Mouse (Mus musculus) lung, embryonic 15.5 days (tissue): Measurements from ENCODE around the gene Il1rl2. TPM values are rescaled to one million over a fixed set of nuclear protein-coding genes. Genes with fewer than 3 reads are reported as not detected.

ENCODE experiments used
- ATAC-seq: fragments of 200-750 bp; cut with Nextera tagmentation; 2 replicates; pipeline ENCODE4 v1.8.0; 2017; ENCODE audit warnings: moderate number of reproducible peaks, borderline replicate concordance; ENCODE audit not compliant: low FRiP score, low TSS enrichment; ENCODE audit errors: extremely low read depth
- H3K27ac ChIP-seq: fragments of 300-500 bp; sonication (generic); 2 replicates; pipeline ENCODE4 v1.5.1; 2015; ENCODE audit warnings: moderate library complexity, mild to moderate bottlenecking, inconsistent platforms
- H3K27me3 ChIP-seq: fragments of 300-500 bp; sonication (generic); 2 replicates; pipeline ENCODE4 v1.6.1; 2015; ENCODE audit warnings: inconsistent platforms
- H3K36me3 ChIP-seq: fragments of 300-500 bp; sonication (generic); 2 replicates; pipeline ENCODE4 v1.6.1; 2015; ENCODE audit warnings: inconsistent platforms
- H3K4me1 ChIP-seq: fragments of 300-500 bp; sonication (generic); 2 replicates; pipeline ENCODE4 v1.6.1; 2015; ENCODE audit warnings: inconsistent platforms
- H3K4me2 ChIP-seq: fragments of 300-500 bp; sonication (generic); 2 replicates; pipeline ENCODE4 v1.6.1; 2015; ENCODE audit warnings: inconsistent platforms, mild to moderate bottlenecking, moderate library complexity
- H3K4me3 ChIP-seq: fragments of 300-500 bp; sonication (generic); 2 replicates; pipeline ENCODE4 v1.5.1; 2015; ENCODE audit warnings: mild to moderate bottlenecking, inconsistent platforms
- H3K9ac ChIP-seq: fragments of 300-500 bp; sonication (generic); 2 replicates; pipeline ENCODE4 v1.6.1; 2015; ENCODE audit warnings: inconsistent platforms
- H3K9me3 ChIP-seq: fragments of 300-500 bp; sonication (generic); 2 replicates; pipeline ENCODE4 v1.6.1; 2016; ENCODE audit warnings: inconsistent platforms
- WGBS: fragments of 180-500 bp; shearing (Covaris S2); methylation state at CpG from one replicate; pipeline ENCODE4 v1.1.7; 2015; 5-methylcytosine and 5-hydroxymethylcytosine counted together
- polyA plus RNA-seq: library from polyadenylated mRNA; unstranded; fragments of >200 nt; fragmentation: Nextera tagmentation; extraction: Ambion mirVana; gene quantifications from 2 replicates; pipeline ENCODE4 v1.2.1, GENCODE M21; 2015

Gene Il1rl2
- polyA plus RNA-seq, 1 experiment from 2014 or later = 13.0 TPM

DNA sequence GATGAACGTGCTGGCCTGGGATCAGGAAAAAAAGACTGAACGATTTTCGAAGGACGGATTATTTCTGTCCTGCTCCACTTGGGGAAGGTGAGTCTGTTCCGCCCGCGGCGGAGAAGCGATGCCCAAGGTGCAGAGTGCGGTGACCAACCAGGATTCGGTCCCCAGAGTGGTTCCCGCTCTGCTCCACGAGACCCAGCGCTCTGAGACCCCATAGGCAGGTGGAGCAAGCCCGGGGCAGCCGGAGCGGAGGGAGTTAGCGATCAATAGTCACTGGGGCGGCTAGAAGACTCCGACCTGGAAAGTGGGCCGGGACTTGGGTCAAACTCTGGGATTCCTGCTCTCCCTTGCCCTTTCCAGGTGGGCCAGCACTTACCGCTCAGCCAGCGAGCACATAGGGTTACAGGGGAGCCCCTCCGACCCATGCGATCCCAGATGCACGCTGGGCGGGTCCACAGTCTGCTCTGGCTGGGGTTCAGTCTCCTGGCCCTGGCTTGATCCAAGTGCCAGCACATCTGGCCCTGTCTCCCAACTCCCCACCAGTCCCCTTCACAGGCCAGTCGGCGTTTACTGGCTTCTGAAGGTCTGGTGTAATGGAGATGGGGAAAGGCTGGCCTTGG, 1.4 kb downstream of the Il1rl2 start:
- peaks cover 17% of the 10 kb centered on the region for H3K4me1 ChIP-seq
- no peaks in the 10 kb centered on the region for H3K36me3 ChIP-seq
- no peaks in the 10 kb centered on the region for H3K9me3 ChIP-seq
- H3K27ac ChIP-seq = no peak overlapping the region
- H3K9ac ChIP-seq = peak overlapping the region; percentile 46
- H3K4me2 ChIP-seq = peak overlapping the region; percentile 92
- H3K27me3 ChIP-seq = peaks cover 3% of the 10 kb centered on the region; the same call in 1 of the 2 replicates
- ATAC-seq = no peak
- 4% methylated on average over 29 of the region's 29 CpGs for WGBS
- peak overlapping the region; percentile 50 for H3K4me3 ChIP-seq

DNA sequence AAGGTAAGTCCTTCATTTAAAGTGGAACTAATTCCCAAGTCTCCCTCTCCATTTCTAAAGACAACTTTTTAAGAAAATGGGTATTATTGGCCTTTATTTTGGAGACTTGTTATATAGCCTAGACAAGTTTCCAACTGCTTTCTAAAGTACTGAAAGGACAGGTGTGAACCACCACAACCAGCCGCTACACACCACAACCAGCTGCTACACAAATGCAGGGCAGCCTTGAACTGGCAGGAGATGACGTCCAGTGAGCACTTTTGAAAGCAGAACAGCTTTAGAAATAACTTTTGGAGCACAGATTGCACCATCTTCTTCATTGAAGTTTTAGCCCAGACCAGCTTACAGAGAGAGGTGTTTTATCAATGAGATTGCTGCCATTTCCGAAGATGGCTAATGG, 3.2 kb downstream of the Il1rl2 start:
- no peak for ATAC-seq
- no peak overlapping the region for H3K27ac ChIP-seq
- H3K36me3 ChIP-seq = no peaks in the 10 kb centered on the region
- peaks cover 17% of the 10 kb centered on the region for H3K4me1 ChIP-seq
- peaks cover 3% of the 10 kb centered on the region; the same call in 1 of the 2 replicates for H3K27me3 ChIP-seq
- no peak overlapping the region for H3K4me3 ChIP-seq
- no peaks in the 10 kb centered on the region for H3K9me3 ChIP-seq
- no peak overlapping the region for H3K4me2 ChIP-seq
- WGBS = 80% methylated on average over 3 of the region's 3 CpGs
- no peak overlapping the region for H3K9ac ChIP-seq

DNA sequence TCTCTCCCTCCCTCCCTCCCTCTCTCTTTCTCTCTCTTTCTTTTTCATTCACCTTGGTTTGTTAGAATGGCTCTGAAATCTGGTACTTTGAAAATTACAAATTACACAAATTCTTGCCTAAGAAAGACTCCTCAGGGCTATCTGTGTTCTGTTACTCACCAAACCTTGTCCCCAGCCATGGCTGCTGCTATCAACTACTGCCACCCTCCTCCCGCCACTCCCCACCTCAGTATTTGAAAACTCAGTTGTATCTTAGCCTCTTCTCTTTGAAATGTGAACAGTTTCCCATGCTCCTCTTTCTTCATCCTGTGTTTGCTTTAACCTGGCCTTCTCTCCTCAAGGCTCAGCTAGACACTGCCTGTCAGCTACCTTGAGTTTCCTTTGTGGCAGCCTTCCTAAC, 5.1 kb downstream of the Il1rl2 start:
- Histone ChIP-seq H3K9ac (no peak overlapping the region), H3K27ac (no peak overlapping the region), H3K36me3 (no peaks in the 10 kb centered on the region), H3K4me3 (no peak overlapping the region), H3K27me3 (peaks cover 3% of the 10 kb centered on the region; the same call in 1 of the 2 replicates), H3K4me1 (peaks cover 9% of the 10 kb centered on the region), H3K9me3 (no peaks in the 10 kb centered on the region), H3K4me2 (no peak overlapping the region)
- ATAC-seq = no peak
- 73% methylated on average over 1 of the region's 1 CpGs for WGBS

DNA sequence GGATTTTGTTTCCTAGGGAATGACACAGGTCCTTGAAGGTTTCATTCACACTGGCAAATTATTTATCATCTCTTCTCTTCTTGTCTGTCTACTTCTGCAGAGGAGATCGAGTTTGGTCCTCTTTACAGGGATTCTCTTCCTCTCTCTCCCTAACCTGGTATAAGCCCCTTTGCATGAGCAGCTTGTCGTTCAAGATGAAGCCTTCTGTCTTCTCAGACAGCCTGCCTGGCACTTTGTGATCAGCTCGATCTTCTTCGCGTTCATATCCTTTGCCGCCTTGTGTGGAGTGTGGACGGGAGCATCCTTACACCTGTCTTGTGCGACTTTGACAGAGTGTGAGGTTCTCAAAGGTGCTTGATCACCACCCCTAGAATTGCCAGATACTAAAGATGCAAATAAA, 5.8 kb downstream of the Il1rl2 start:
- H3K4me3 ChIP-seq = no peak overlapping the region
- H3K27me3 ChIP-seq = peaks cover 3% of the 10 kb centered on the region; the same call in 1 of the 2 replicates
- ATAC-seq = no peak
- no peak overlapping the region for H3K4me2 ChIP-seq
- no peak overlapping the region for H3K27ac ChIP-seq
- H3K36me3 ChIP-seq = no peaks in the 10 kb centered on the region
- H3K9ac ChIP-seq = no peak overlapping the region
- 76% methylated on average over 8 of the region's 8 CpGs for WGBS
- peaks cover 8% of the 10 kb centered on the region for H3K4me1 ChIP-seq
- no peaks in the 10 kb centered on the region for H3K9me3 ChIP-seq

DNA sequence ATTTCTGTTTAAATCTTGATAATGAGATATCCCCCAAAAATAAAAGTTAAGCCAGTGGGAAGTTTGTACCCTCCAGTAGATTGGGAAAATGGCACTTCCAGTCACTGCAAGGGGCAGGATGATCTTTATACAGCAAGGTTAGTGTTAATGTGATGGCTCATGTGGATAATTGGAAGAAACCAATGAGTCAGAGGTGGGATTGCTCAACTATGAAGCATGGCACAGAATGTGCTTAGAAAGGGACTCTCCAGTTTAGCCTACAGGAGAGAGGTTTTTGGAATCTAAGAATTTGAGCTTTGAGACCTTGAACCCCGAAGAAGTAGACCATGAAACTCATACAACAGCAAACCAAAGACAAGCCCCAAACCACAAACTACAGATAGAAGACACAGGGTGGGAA, 14.9 kb downstream of the Il1rl2 start:
- no peak for ATAC-seq
- 86% methylated on average over 1 of the region's 1 CpGs for WGBS
- Histone ChIP-seq H3K4me2 (no peak overlapping the region), H3K9me3 (no peaks in the 10 kb centered on the region), H3K36me3 (no peaks in the 10 kb centered on the region), H3K9ac (no peak overlapping the region), H3K4me3 (no peak overlapping the region), H3K27ac (no peak overlapping the region), H3K4me1 (no peaks in the 10 kb centered on the region), H3K27me3 (no peaks in the 10 kb centered on the region)

DNA sequence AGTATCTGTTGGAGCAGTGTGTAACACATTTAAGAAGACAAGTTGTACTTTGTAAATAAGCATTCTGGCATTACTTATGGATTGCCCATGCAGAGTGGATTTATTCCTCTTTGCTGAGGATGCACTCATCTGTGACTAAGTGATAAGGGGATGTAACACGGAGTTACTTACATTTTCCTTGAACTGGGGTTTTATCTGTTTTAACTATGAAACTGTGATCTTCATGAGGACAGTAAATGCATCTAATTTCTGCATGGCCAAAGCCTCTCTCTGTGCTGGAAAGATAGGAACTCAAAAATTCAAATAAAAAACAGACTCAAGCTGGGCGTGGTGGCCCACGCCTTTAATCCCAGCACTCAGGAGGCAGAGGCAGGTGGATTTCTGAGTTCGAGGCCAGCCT, 15.7 kb downstream of the Il1rl2 start:
- 83% methylated on average over 4 of the region's 4 CpGs for WGBS
- Histone ChIP-seq H3K4me3 (no peak overlapping the region), H3K27ac (no peak overlapping the region), H3K4me2 (no peak overlapping the region), H3K36me3 (no peaks in the 10 kb centered on the region), H3K9me3 (no peaks in the 10 kb centered on the region), H3K4me1 (no peaks in the 10 kb centered on the region), H3K9ac (no peak overlapping the region), H3K27me3 (no peaks in the 10 kb centered on the region)
- ATAC-seq = no peak

DNA sequence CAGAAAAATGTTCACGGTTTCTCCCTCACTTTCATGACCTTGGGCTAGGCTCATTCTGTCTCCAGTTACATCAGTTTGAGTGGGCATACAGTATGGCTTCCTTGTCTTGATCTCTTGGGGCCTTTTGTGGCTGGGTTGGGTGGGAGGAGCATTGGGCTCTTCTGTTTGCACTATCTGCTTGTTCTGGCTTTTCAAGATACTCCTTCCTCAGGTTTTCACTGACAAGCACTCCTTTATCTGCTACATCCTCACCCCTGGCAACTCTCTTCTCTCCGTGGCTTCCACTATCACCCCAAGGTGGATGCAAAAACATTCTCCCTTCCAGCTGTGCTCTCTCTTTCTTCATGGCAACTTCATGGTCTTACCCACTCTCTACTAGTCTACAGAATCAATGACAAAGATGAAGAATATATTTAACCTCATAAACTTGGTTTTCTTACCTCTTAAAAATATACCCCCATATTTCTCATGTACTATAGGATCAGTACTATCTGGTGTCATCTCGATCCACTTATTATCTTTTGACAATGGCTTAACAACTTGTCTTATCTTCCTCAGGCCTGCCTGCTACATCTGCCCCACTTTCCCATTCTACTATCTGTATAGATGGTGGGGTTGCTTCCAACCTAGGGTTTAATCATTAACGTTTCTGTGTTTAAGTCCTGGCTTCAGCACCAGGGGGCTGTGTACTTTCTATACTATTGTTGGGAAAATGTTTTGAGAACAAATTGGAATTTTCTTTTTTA, 27.9 kb downstream of the Il1rl2 start:
- no peak for ATAC-seq
- H3K36me3 ChIP-seq = no peaks in the 10 kb centered on the region
- H3K4me1 ChIP-seq = peaks cover 16% of the 10 kb centered on the region
- no peak overlapping the region for H3K4me3 ChIP-seq
- WGBS = 67% methylated on average over 4 of the region's 4 CpGs
- H3K27ac ChIP-seq = no peak overlapping the region
- H3K4me2 ChIP-seq = no peak overlapping the region
- H3K27me3 ChIP-seq = no peaks in the 10 kb centered on the region
- H3K9me3 ChIP-seq = no peaks in the 10 kb centered on the region
- H3K9ac ChIP-seq = no peak overlapping the region

DNA sequence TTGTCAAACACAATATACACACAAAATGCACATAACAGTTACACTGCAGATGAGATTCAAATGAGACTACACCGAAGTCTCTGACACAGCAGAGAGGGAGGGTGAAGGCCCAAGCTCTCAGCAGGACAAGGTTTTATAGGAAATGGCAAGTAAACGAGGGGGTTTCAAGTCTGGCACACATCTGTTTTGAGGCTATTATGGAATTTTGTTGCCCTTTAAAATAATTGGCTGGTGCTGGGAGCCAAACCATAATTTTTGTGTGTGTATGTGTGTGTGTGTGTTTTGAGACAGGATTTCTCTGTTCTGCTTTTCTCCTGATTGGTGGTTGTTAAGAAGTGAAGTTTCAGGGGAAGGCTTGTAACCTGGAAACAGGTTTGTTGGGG, 28.5 kb downstream of the Il1rl2 start:
- WGBS = 71% methylated on average over 2 of the region's 2 CpGs
- ATAC-seq = no peak
- Histone ChIP-seq H3K4me3 (no peak overlapping the region), H3K27me3 (no peaks in the 10 kb centered on the region), H3K27ac (no peak overlapping the region), H3K36me3 (no peaks in the 10 kb centered on the region), H3K9me3 (no peaks in the 10 kb centered on the region), H3K9ac (no peak overlapping the region), H3K4me2 (no peak overlapping the region), H3K4me1 (peaks cover 16% of the 10 kb centered on the region)

DNA sequence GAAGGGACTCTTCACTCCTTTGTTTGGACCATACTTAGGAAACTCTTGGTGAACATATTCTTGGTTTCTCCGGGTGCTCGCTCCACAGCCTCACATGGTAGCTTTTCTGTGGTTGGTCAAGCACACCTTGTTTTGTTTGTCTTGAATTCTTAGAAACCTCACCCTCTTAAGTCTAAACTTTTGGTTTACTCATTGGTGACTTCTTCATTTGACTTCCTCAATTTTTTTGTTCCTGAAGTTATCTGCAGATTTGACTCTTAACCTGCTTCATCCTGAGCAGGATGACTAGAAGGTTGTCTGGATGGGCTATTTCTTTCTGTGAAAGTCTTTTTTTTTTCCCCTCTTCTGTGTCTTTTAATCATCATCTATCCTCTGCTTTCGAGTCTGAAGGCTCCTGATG, 30.3 kb downstream of the Il1rl2 start:
- peaks cover 31% of the 10 kb centered on the region for H3K4me1 ChIP-seq

DNA sequence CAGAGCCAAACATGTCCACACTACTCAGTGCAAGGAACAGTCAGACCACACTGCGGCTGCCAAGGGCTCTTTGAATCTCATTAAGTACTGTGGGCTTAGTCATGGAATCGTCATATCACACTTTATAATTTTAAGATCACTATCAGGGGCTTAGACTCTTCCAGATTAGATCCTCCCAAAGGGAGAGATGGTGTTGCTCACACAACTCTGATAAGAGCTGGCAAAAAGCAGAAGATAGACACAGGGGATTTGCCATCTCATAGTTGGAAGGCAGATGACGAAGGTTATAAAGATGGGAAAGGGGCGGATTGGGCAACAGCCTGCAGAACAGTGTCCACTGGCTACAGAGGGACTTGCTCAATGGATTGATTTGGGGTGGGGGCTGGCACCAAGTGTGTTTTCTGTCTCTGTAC, 31.0 kb downstream of the Il1rl2 start:
- WGBS = 66% methylated on average over 4 of the region's 4 CpGs
- Histone ChIP-seq H3K9ac (no peak overlapping the region), H3K4me2 (no peak overlapping the region), H3K27ac (peak overlapping the region; percentile 53; the same call in 1 of the 2 replicates), H3K9me3 (no peaks in the 10 kb centered on the region), H3K4me1 (peaks cover 33% of the 10 kb centered on the region), H3K36me3 (no peaks in the 10 kb centered on the region), H3K27me3 (no peaks in the 10 kb centered on the region), H3K4me3 (no peak overlapping the region)
- ATAC-seq = peak; percentile 72

More for the DNA sequence above, 30.3 kb downstream of the Il1rl2 start:
- H3K36me3 ChIP-seq = no peaks in the 10 kb centered on the region
- no peaks in the 10 kb centered on the region for H3K27me3 ChIP-seq
- no peak for ATAC-seq
- 0 out of 2 replicates have a peak overlapping the region, but pooled peaks have one; percentile 53 for H3K27ac ChIP-seq
- WGBS = 90% methylated on average over 3 of the region's 3 CpGs
- H3K9me3 ChIP-seq = no peaks in the 10 kb centered on the region
- no peak overlapping the region for H3K4me3 ChIP-seq
- H3K4me2 ChIP-seq = no peak overlapping the region
- H3K9ac ChIP-seq = no peak overlapping the region

DNA sequence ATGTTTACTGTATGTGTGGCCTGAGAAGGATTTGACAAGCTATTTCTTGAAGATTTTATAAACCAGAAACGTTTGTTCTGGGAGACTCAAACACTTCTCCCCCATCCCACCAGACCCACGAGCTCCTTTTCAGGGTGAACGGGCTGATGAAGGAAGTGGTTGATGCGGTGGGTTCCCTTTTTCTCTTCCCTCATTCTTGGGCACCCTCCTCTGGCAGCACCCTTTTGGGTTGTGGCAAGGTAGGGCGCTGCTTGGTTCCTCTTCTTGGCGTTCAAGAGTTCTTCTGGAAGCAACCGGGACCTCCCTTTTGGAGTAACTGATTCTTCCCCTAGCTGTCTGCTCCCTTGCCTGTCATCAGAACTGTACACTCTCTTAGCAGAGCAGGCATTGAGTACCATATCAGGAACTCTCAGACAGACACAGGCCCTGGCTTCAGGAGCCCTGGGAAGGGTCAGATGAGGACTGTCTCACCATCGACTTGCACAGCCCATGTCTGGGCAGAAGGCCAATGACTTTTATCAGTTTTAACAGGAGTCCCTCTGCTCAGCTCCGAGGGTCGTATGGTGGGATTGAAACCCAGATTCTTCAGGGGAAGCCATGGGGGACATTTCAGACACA, 31.6 kb downstream of the Il1rl2 start:
- Histone ChIP-seq H3K4me1 (peaks cover 33% of the 10 kb centered on the region), H3K27me3 (no peaks in the 10 kb centered on the region), H3K4me3 (no peak overlapping the region), H3K9ac (no peak overlapping the region), H3K9me3 (no peaks in the 10 kb centered on the region), H3K27ac (peak overlapping the region; percentile 53), H3K36me3 (no peaks in the 10 kb centered on the region), H3K4me2 (no peak overlapping the region)
- 51% methylated on average over 10 of the region's 10 CpGs for WGBS
- peak; percentile 47; the same call in 1 of the 2 replicates for ATAC-seq

DNA sequence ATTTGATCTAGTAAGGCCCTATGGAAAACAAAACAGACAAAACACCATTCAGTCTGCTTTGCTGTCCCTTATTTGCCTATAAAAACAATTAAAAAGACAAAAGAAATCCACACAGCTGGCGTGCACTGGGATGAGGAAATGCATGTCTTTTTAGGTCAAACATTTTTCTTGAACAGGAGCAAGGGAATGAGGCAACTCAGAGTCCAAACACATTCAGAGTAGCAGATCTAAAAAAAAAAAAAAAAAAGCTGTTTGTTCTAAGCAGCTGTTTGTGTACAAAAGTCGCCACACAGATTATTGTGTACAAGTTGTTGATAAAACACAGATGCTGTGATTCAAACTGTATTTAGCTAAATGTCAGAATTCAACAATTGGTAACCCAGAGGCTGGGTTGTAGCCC, 33.5 kb downstream of the Il1rl2 start:
- Histone ChIP-seq H3K4me2 (no peak overlapping the region), H3K9ac (no peak overlapping the region), H3K9me3 (no peaks in the 10 kb centered on the region), H3K4me3 (no peak overlapping the region), H3K27me3 (no peaks in the 10 kb centered on the region), H3K27ac (peak overlapping the region; percentile 72), H3K4me1 (peaks cover 33% of the 10 kb centered on the region), H3K36me3 (no peaks in the 10 kb centered on the region)
- 34% methylated on average over 2 of the region's 2 CpGs for WGBS
- ATAC-seq = peak; percentile 40; the same call in 1 of the 2 replicates
